Mouse (Mus musculus): ENCODE measurements around the gene Zfp712. TPM values are rescaled to one million over a fixed set of nuclear protein-coding genes. Genes with fewer than 3 reads are reported as not detected.
A peak's percentile ranks its signal among the peaks of the same experiment; 100 is the strongest.

Gene Zfp712
- polyA plus RNA-seq, 1 experiment: 0.19 TPM

GRCm38 (mm10) chr13:67090154-67090553 is 29.2 kb upstream of the Zfp712 start:
- no peaks in the 10 kb centered on the region for H3K27me3 ChIP-seq (ENCODE audit: control insufficient read depth, insufficient read depth, insufficient read length)
- no peaks in the 10 kb centered on the region for H3K79me2 ChIP-seq (ENCODE audit: control insufficient read depth, insufficient read depth)
- no peak overlapping the region for H3ac ChIP-seq (ENCODE audit: control insufficient read depth, insufficient read length)
- TF ChIP-seq TCF12 (IDR thresholded peaks at IDR 0.05; ENCODE audit: insufficient read depth, poor library complexity, severe bottlenecking): no peak
- no peak for TF ChIP-seq POLR2A (IDR thresholded peaks at IDR 0.05; ENCODE audit: insufficient read length, low read depth)
- TF ChIP-seq MYOD1 (IDR thresholded peaks at IDR 0.05; ENCODE audit: control insufficient read depth in 1 of 3, insufficient read length in 2 of 3, low read depth in 2 of 3): no peak
- no peak for TF ChIP-seq MYOG (IDR thresholded peaks at IDR 0.05; ENCODE audit: control insufficient read depth in 1 of 3, insufficient read depth in 1 of 3, insufficient read length in 2 of 3, low read depth in 2 of 3)
- no peak for TF ChIP-seq USF1 (IDR thresholded peaks at IDR 0.05; ENCODE audit: low read depth)
- TF ChIP-seq REST (IDR thresholded peaks at IDR 0.05; ENCODE audit: insufficient read depth, insufficient read length): no peak
- no peak for TF ChIP-seq CEBPB (IDR thresholded peaks at IDR 0.05; ENCODE audit: insufficient read depth, poor library complexity, severe bottlenecking)
- no peak for TF ChIP-seq E2F4 (IDR thresholded peaks at IDR 0.05; ENCODE audit: insufficient read depth)
- TF ChIP-seq TCF3 (IDR thresholded peaks at IDR 0.05; ENCODE audit: insufficient read length, low read depth): no peak
- no peak for TF ChIP-seq SRF (IDR thresholded peaks at IDR 0.05; ENCODE audit: control insufficient read depth, insufficient read length, low read depth)
- TF ChIP-seq POLR2AphosphoS2 (IDR thresholded peaks at IDR 0.05; ENCODE audit: insufficient read length, low read depth): no peak
- TF ChIP-seq MAX (IDR thresholded peaks at IDR 0.05; ENCODE audit: low read depth): no peak
- H3K4me3 ChIP-seq: no peak overlapping the region
- H3K4me2 ChIP-seq (ENCODE audit: low read depth): no peak overlapping the region
- no peaks in the 10 kb centered on the region for H3K36me3 ChIP-seq (ENCODE audit: control insufficient read depth, insufficient read depth)

DNA sequence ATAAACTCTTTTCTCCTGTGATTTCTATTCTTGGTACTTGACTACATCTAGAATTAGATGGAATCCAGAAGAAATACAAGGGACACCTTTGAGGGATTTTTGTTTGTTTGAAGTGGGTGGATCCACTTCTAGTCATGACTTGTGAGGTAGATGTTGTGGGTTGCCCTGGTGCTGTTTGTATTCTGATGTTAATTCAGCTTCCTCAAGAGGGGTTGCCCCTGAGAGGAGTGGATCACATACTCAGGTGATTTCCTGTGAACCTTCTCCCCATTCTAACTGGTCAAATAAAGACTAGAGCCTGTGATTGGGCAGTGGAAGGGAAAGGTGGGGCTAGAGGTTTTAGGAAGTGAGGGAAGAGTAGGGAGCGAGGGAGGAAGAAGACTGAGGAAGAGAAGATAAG is 21.0 kb upstream of the Zfp712 start:
- no peaks in the 10 kb centered on the region for H3K79me2 ChIP-seq (ENCODE audit: control insufficient read depth, insufficient read depth)
- H3K36me3 ChIP-seq (ENCODE audit: control insufficient read depth, insufficient read depth): no peaks in the 10 kb centered on the region
- peak overlapping the region; percentile 82 for H3K4me2 ChIP-seq (ENCODE audit: low read depth)
- TF ChIP-seq MYOD1 (IDR thresholded peaks at IDR 0.05; ENCODE audit: control insufficient read depth in 1 of 3, insufficient read length in 2 of 3, low read depth in 2 of 3): no peak
- TF ChIP-seq TCF12 (IDR thresholded peaks at IDR 0.05; ENCODE audit: insufficient read depth, poor library complexity, severe bottlenecking): no peak
- TF ChIP-seq SRF (IDR thresholded peaks at IDR 0.05; ENCODE audit: control insufficient read depth, insufficient read length, low read depth): no peak
- TF ChIP-seq MAX (IDR thresholded peaks at IDR 0.05; ENCODE audit: low read depth): no peak
- TF ChIP-seq E2F4 (IDR thresholded peaks at IDR 0.05; ENCODE audit: insufficient read depth): no peak
- no peak for TF ChIP-seq TCF3 (IDR thresholded peaks at IDR 0.05; ENCODE audit: insufficient read length, low read depth)
- TF ChIP-seq POLR2A (IDR thresholded peaks at IDR 0.05; ENCODE audit: insufficient read length, low read depth): no peak
- no peak for TF ChIP-seq USF1 (IDR thresholded peaks at IDR 0.05; ENCODE audit: low read depth)
- TF ChIP-seq MYOG (IDR thresholded peaks at IDR 0.05; ENCODE audit: control insufficient read depth in 1 of 3, insufficient read depth in 1 of 3, insufficient read length in 2 of 3, low read depth in 2 of 3): no peak
- TF ChIP-seq REST (IDR thresholded peaks at IDR 0.05; ENCODE audit: insufficient read depth, insufficient read length): no peak
- TF ChIP-seq CEBPB (IDR thresholded peaks at IDR 0.05; ENCODE audit: insufficient read depth, poor library complexity, severe bottlenecking): no peak
- no peak for TF ChIP-seq POLR2AphosphoS2 (IDR thresholded peaks at IDR 0.05; ENCODE audit: insufficient read length, low read depth)
- H3ac ChIP-seq (ENCODE audit: control insufficient read depth, insufficient read length): no peak overlapping the region
- no peaks in the 10 kb centered on the region for H3K27me3 ChIP-seq (ENCODE audit: control insufficient read depth, insufficient read depth, insufficient read length)
- peak overlapping the region; percentile 49 for H3K4me3 ChIP-seq

DNA sequence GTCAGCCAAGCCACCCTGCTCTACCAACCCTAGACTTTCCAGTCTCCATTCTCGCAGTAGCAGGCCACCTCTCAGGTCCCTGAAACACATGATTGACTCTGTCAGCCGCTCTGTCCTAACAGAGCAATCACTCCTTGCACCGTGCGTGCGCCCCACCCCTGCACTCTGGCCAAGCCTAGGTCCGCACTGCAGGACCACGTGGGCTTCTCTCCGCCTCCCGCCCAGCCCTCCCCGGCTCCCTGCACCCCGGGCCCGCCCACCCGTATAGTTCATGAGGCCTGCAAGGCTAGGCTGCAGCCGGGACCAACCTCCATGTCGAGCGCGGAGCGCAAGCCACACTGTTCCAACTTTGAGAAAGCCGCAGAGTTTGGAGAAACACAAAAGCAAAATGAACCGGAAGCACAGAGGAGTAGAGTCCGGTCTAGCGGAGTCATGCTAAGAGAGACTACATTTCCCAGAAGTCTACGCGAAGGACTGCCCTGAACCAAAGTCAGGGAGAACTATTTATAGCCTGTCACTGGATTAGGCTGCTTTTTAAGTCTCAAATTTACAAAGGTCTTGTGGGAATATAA is 20.3 kb upstream of the Zfp712 start:
- no peaks in the 10 kb centered on the region for H3K79me2 ChIP-seq (ENCODE audit: control insufficient read depth, insufficient read depth)
- no peaks in the 10 kb centered on the region for H3K27me3 ChIP-seq (ENCODE audit: control insufficient read depth, insufficient read depth, insufficient read length)
- TF ChIP-seq MYOD1 (IDR thresholded peaks at IDR 0.05; ENCODE audit: control insufficient read depth in 1 of 3, insufficient read length in 2 of 3, low read depth in 2 of 3) (peak in 2 of 3 experiments; percentile 70 to 73), E2F4 (IDR thresholded peaks at IDR 0.05; ENCODE audit: insufficient read depth) (no peak), POLR2A (IDR thresholded peaks at IDR 0.05; ENCODE audit: insufficient read length, low read depth) (peak; percentile 78), REST (IDR thresholded peaks at IDR 0.05; ENCODE audit: insufficient read depth, insufficient read length) (no peak), POLR2AphosphoS2 (IDR thresholded peaks at IDR 0.05; ENCODE audit: insufficient read length, low read depth) (peak; percentile 71), USF1 (IDR thresholded peaks at IDR 0.05; ENCODE audit: low read depth) (peak; percentile 59)
- H3K4me3 ChIP-seq: peak overlapping the region; percentile 49
- H3ac ChIP-seq (ENCODE audit: control insufficient read depth, insufficient read length): peak overlapping the region; percentile 17
- peak overlapping the region; percentile 89 for H3K4me2 ChIP-seq (ENCODE audit: low read depth)
- H3K36me3 ChIP-seq (ENCODE audit: control insufficient read depth, insufficient read depth): no peaks in the 10 kb centered on the region

DNA sequence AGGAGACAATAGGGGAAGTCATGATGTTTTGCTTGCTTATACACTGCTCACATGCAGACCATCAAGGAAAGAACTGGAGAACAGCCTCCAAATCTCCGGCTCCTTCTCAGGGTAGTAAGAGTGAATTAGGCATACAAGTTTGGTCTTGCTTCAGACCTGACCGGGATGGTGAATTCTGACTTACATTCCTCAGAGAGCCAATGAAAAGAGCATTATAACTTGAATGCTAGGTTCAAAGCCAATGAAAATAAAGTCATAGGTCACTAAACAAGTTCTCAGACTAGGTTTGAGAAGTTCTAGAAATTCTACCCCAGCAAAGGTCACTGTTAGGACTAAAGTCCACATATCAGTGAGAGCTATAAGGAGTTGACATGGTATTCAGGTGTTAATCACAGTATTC is 16.3 kb upstream of the Zfp712 start:
- H3K4me3 ChIP-seq: no peak overlapping the region
- H3ac ChIP-seq (ENCODE audit: control insufficient read depth, insufficient read length): no peak overlapping the region
- TF ChIP-seq CEBPB (IDR thresholded peaks at IDR 0.05; ENCODE audit: insufficient read depth, poor library complexity, severe bottlenecking) (no peak), POLR2A (IDR thresholded peaks at IDR 0.05; ENCODE audit: insufficient read length, low read depth) (no peak), MAX (IDR thresholded peaks at IDR 0.05; ENCODE audit: low read depth) (no peak), TCF12 (IDR thresholded peaks at IDR 0.05; ENCODE audit: insufficient read depth, poor library complexity, severe bottlenecking) (no peak), SRF (IDR thresholded peaks at IDR 0.05; ENCODE audit: control insufficient read depth, insufficient read length, low read depth) (no peak), E2F4 (IDR thresholded peaks at IDR 0.05; ENCODE audit: insufficient read depth) (no peak), REST (IDR thresholded peaks at IDR 0.05; ENCODE audit: insufficient read depth, insufficient read length) (no peak)
- no peaks in the 10 kb centered on the region for H3K27me3 ChIP-seq (ENCODE audit: control insufficient read depth, insufficient read depth, insufficient read length)
- peaks cover 5% of the 10 kb centered on the region for H3K36me3 ChIP-seq (ENCODE audit: control insufficient read depth, insufficient read depth)
- no peak overlapping the region for H3K4me2 ChIP-seq (ENCODE audit: low read depth)
- no peaks in the 10 kb centered on the region for H3K79me2 ChIP-seq (ENCODE audit: control insufficient read depth, insufficient read depth)

DNA sequence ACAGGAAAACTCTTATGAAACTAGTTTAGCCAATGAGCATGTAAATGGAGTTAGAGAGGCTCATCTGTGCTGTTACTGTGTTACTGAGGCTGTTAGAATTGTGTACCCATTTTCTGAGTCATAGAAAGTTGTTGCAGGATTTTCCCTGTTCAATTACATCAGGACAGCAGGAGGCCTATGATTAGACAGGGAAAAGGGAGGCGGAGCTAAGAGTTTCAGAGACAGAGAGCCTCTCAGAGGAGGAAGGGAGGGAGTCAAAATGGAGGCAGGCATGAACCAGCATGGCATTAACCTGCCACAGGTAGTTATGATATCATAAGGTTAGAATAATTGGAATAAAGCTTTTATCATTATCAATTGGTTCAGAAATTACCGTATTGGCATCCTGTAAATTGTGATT is 11.8 kb upstream of the Zfp712 start:
- TF ChIP-seq MYOD1 (IDR thresholded peaks at IDR 0.05; ENCODE audit: control insufficient read depth in 1 of 3, insufficient read length in 2 of 3, low read depth in 2 of 3) (no peak), CEBPB (IDR thresholded peaks at IDR 0.05; ENCODE audit: insufficient read depth, poor library complexity, severe bottlenecking) (no peak), MYOG (IDR thresholded peaks at IDR 0.05; ENCODE audit: control insufficient read depth in 1 of 3, insufficient read depth in 1 of 3, insufficient read length in 2 of 3, low read depth in 2 of 3) (no peak), REST (IDR thresholded peaks at IDR 0.05; ENCODE audit: insufficient read depth, insufficient read length) (no peak)
- Histone ChIP-seq H3K79me2 (ENCODE audit: control insufficient read depth, insufficient read depth) (no peaks in the 10 kb centered on the region), H3K36me3 (ENCODE audit: control insufficient read depth, insufficient read depth) (peaks cover 29% of the 10 kb centered on the region), H3K27me3 (ENCODE audit: control insufficient read depth, insufficient read depth, insufficient read length) (no peaks in the 10 kb centered on the region), H3K4me2 (ENCODE audit: low read depth) (no peak overlapping the region), H3K4me3 (no peak overlapping the region), H3ac (ENCODE audit: control insufficient read depth, insufficient read length) (no peak overlapping the region)

Data from myocyte (in vitro differentiated cells).